Comparison of ENCODE assay signal across 23 mouse cellular contexts in genomic region chr3:136330043-136330442, GRCm38 (mm10). TPM values are rescaled to one million over a fixed set of nuclear protein-coding genes. Genes with fewer than 3 reads are reported as not detected.
DNase-seq lines count a peak whose midpoint lies in the region; ATAC-seq and TF ChIP-seq lines count a peak whose summit lies in the region.
"Had no signal": no experiment of that assay in that cellular context is flagged by ENCODE, and none has a peak within 500 bp of the region (broad histone marks: within the 10 kb centered on the region; RNA-seq: fewer than 3 reads in every experiment).

No protein-coding gene starts in this region.

- dilution Hi-C loops in CH12.LX (cut with MboI; ENCODE audit: extremely low pct_ligation_motif_present, extremely low pct_unique_long_range_greater_than_20kb, low sequenced_read_pairs): no loop called here

- H3K36me3 ChIP-seq in CH12.LX (replicated peaks in 1 of 2; ENCODE audit: control insufficient read depth in 1 of 2, insufficient read depth in 1 of 2, low read length in 1 of 2): no peaks in the 10 kb centered on the region
- H3K36me3 ChIP-seq in stomach, postnatal 0 days (ENCODE audit: control insufficient read depth, insufficient read depth, low read length): no peaks in the 10 kb centered on the region
- H3K36me3 ChIP-seq: embryonic facial prominence, embryonic 13.5 days; embryonic facial prominence, embryonic 15.5 days; forebrain, embryonic 10.5 days; forebrain, embryonic 12.5 days; G1E had no signal

- no peaks in the 10 kb centered on the region for H3K9me3 ChIP-seq in CH12.LX (replicated peaks; ENCODE audit: low read length)
- H3K9me3 ChIP-seq in stomach, postnatal 0 days (ENCODE audit: control insufficient read depth, low read length): no peaks in the 10 kb centered on the region
- H3K9me3 ChIP-seq: embryonic facial prominence, embryonic 13.5 days; embryonic facial prominence, embryonic 15.5 days; forebrain, embryonic 10.5 days; forebrain, embryonic 12.5 days; G1E had no signal

- TF ChIP-seq EP300 in CH12.LX (IDR thresholded peaks at IDR 0.05; ENCODE audit: low read length): no peak
- TF ChIP-seq EP300 in stomach, postnatal 0 days (optimal IDR thresholded peaks at IDR 0.05): no peak

- no peaks in the 10 kb centered on the region for H3K79me2 ChIP-seq in CH12.LX (replicated peaks; ENCODE audit: control insufficient read depth, extremely low read depth, insufficient read depth, poor library complexity, severe bottlenecking)

- no peaks in the 10 kb centered on the region for H3K27me3 ChIP-seq in CH12.LX (replicated peaks)
- no peaks in the 10 kb centered on the region for H3K27me3 ChIP-seq in Patski
- H3K27me3 ChIP-seq in stomach, postnatal 0 days (ENCODE audit: control insufficient read depth, insufficient read depth, low read length): no peaks in the 10 kb centered on the region
- H3K27me3 ChIP-seq: embryonic facial prominence, embryonic 13.5 days; embryonic facial prominence, embryonic 15.5 days; forebrain, embryonic 12.5 days had no signal

- TF ChIP-seq POLR2A in CH12.LX (IDR thresholded peaks at IDR 0.05; ENCODE audit: low read depth, low read length): no peak

- peaks cover 0 to 17% of the 10 kb centered on the region in 2 experiments; a peak in 2 of 4 replicates for H3K4me1 ChIP-seq in CH12.LX (ENCODE audit: control insufficient read depth in 1 of 2, insufficient read depth in 2 of 2)
- H3K4me1 ChIP-seq in stomach, postnatal 0 days (replicated peaks; ENCODE audit: control insufficient read depth, insufficient read depth): no peaks in the 10 kb centered on the region
- H3K4me1 ChIP-seq: embryonic facial prominence, embryonic 13.5 days; embryonic facial prominence, embryonic 15.5 days; forebrain, embryonic 10.5 days; forebrain, embryonic 12.5 days had no signal

- CTCF ChIA-PET in Patski (lab: Charles Lee): interaction anchor here (1.0 to 1.1 kb wide), 2 partner anchors 9 to 12 kb away, joined by 4 read pairs; no protein-coding TSS in a partner anchor

- TF ChIP-seq RAD21 in CH12.LX (IDR thresholded peaks at IDR 0.05; ENCODE audit: low read depth, low read length): peak; percentile 72

- TF ChIP-seq CTCF in CH12.LX (conservative IDR thresholded peaks at IDR 0.05 in 1 of 2, IDR thresholded peaks at IDR 0.05 in 1 of 2; ENCODE audit: low read depth in 2 of 2, low read length in 2 of 2) (peak in 1 of 2 experiments; percentile 61; a peak in 2 of 4 replicates), Patski (IDR thresholded peaks at IDR 0.05) (peak; percentile 15)
- peak; percentile 28 for TF ChIP-seq CTCF in stomach, postnatal 0 days (IDR thresholded peaks at IDR 0.05; ENCODE audit: low read depth)

- H3K4me2 ChIP-seq in CH12.LX (ENCODE audit: insufficient read depth, low read depth, poor library complexity, severe bottlenecking): no peak overlapping the region
- H3K4me2 ChIP-seq in stomach, postnatal 0 days (replicated peaks; ENCODE audit: low read depth): no peak overlapping the region
- H3K4me2 ChIP-seq: embryonic facial prominence, embryonic 13.5 days; embryonic facial prominence, embryonic 15.5 days; forebrain, embryonic 12.5 days had no signal

- no peak overlapping the region for H3K4me3 ChIP-seq in CH12.LX (replicated peaks in 1 of 3; ENCODE audit: low read depth in 2 of 3, low read length in 2 of 3, poor library complexity in 1 of 3)
- H3K4me3 ChIP-seq in stomach, postnatal 0 days (ENCODE audit: low read depth, low read length): no peak overlapping the region
- H3K4me3 ChIP-seq: embryonic facial prominence, embryonic 13.5 days; embryonic facial prominence, embryonic 15.5 days; erythroblast, embryonic 14.5 days; forebrain, embryonic 10.5 days; forebrain, embryonic 12.5 days had no signal

- POLR2A ChIA-PET in Patski (lab: Charles Lee): interaction anchor here (0.6 kb wide), 1 partner anchor 342 kb away, joined by 3 read pairs; no protein-coding TSS in a partner anchor

- H3K27ac ChIP-seq in CH12.LX (ENCODE audit: insufficient read depth, low read depth): no peak overlapping the region
- no peak overlapping the region for H3K27ac ChIP-seq in stomach, postnatal 0 days (replicated peaks)
- H3K27ac ChIP-seq: embryonic facial prominence, embryonic 13.5 days; embryonic facial prominence, embryonic 15.5 days; forebrain, embryonic 10.5 days; forebrain, embryonic 12.5 days had no signal

- no peak overlapping the region for H3K9ac ChIP-seq in CH12.LX (ENCODE audit: insufficient read depth, low read depth)
- no peak overlapping the region for H3K9ac ChIP-seq in stomach, postnatal 0 days (ENCODE audit: low read length)
- H3K9ac ChIP-seq: embryonic facial prominence, embryonic 13.5 days; embryonic facial prominence, embryonic 15.5 days; forebrain, embryonic 12.5 days had no signal

- in situ Hi-C loops in CH12.LX (cut with MboI; ENCODE audit: low pct_ligation_motif_present, low pct_unique_long_range_greater_than_20kb, low sequenced_read_pairs) (no loop called here), Patski (cut with MboI; ENCODE audit: low pct_unique_long_range_greater_than_20kb) (no loop called here)

- DNase-seq in CH12.LX (ENCODE audit: extremely low read depth) (no peak), Patski (ENCODE audit: low read depth, low spot score) (no peak)
- no peak for DNase-seq in stomach, postnatal 0 days (ENCODE audit: low spot score)
- DNase-seq in layer of hippocampus, adult 9-10 months (ENCODE audit: low spot score): no peak
- no peak for DNase-seq in cerebellum, adult 11-12 months
- DNase-seq: adrenal gland, adult 2 months; adrenal gland, postnatal 10 days; adrenal gland, postnatal 25 days; cerebellum, adult 11 months; cerebellum, adult 2 months; cerebellum, adult 9-10 months; cerebellum, postnatal 14 days; cerebellum, postnatal 36 days; embryo, embryonic 11 days had no signal

- ATAC-seq in Patski: no peak
- no peak for ATAC-seq in stomach, postnatal 0 days (ENCODE audit: low FRiP score, low TSS enrichment)
- ATAC-seq: forebrain, embryonic 14.5 days; forebrain, embryonic 16.5 days had no signal

TF ChIP-seq in CH12.LX, 34 proteins besides CTCF, POLR2A, EP300 and RAD21:
- TF ChIP-seq IRF4 (IDR thresholded peaks at IDR 0.05; ENCODE audit: low read depth, low read length) (0 out of 2 replicates have a peak, but pooled peaks have one; percentile 28), TBP (conservative IDR thresholded peaks at IDR 0.05; ENCODE audit: low read depth, low read length) (no peak), JUN (IDR thresholded peaks at IDR 0.05; ENCODE audit: insufficient read depth, low read depth, low read length) (no peak), ELF1 (IDR thresholded peaks at IDR 0.05; ENCODE audit: low read depth, low read length) (no peak; the same call in 1 of the 2 replicates), ZC3H11A (IDR thresholded peaks at IDR 0.05; ENCODE audit: low read depth, low read length) (peak; percentile 42), UBTF (IDR thresholded peaks at IDR 0.05; ENCODE audit: low read depth, low read length) (no peak), SMC3 (IDR thresholded peaks at IDR 0.05; ENCODE audit: low read depth, low read length) (peak; percentile 57), JUND (conservative IDR thresholded peaks at IDR 0.05; ENCODE audit: low read depth, low read length) (no peak), RCOR1 (conservative IDR thresholded peaks at IDR 0.05; ENCODE audit: low read depth, low read length) (no peak), HCFC1 (IDR thresholded peaks at IDR 0.05; ENCODE audit: low read depth, low read length) (no peak), KAT2A (IDR thresholded peaks at IDR 0.05; ENCODE audit: insufficient replicate concordance, low read length) (no peak)
TF ChIP-seq in CH12.LX: peak in this region for 3.

RNA-seq across cellular contexts. Expression of gene Bank1, which starts 4.2 kb away (rescaled TPM):
- total RNA-seq in CH12.LX (2012; rRNA removed): 13.1 and 13.3 TPM in 2 replicates
- total RNA-seq in CH12.LX (2014; rRNA removed): 27.3 and 31.7 TPM in 2 replicates
- 32.0 and 36.2 TPM in 2 replicates for polyA plus RNA-seq in CH12.LX (2012; ENCODE audit: insufficient read length, low read depth)
- 0.28 TPM for polyA plus RNA-seq in Patski (2021)
- polyA plus RNA-seq in stomach, postnatal 0 days (2015; fragmentation: Nextera tagmentation; extraction: Ambion mirVana): 0.93 and 1.4 TPM in 2 replicates
- polyA plus RNA-seq: C2C12, G1E had no signal

Comparison
In these comparisons a context has a peak if more than half of its experiments do, and no peak if none do; other contexts are left out.
1. RNA of gene Bank1, which starts 4.2 kb away (polyA plus RNA-seq): 32.0 to 36.2 TPM in CH12.LX; 0.93 to 1.4 TPM in stomach, postnatal 0 days and 0.28 TPM in Patski (single experiment); every median in the first group is over 10 times any median in the second.